Mouse (Mus musculus) T-cell, adult 2 months (primary cell): ENCODE data around the gene Gm37240.
"Not testable (repeated sequence)": the region's sequence is repeated elsewhere in the genome, so short reads cannot be mapped to it uniquely, and the experiment has no call there.

Experiments
- DNase-seq: peaks from one replicate; pipeline ENCODE4 v3.0.0; 2022; ENCODE audit warnings: low spot score

Gene Gm37240

DNA sequence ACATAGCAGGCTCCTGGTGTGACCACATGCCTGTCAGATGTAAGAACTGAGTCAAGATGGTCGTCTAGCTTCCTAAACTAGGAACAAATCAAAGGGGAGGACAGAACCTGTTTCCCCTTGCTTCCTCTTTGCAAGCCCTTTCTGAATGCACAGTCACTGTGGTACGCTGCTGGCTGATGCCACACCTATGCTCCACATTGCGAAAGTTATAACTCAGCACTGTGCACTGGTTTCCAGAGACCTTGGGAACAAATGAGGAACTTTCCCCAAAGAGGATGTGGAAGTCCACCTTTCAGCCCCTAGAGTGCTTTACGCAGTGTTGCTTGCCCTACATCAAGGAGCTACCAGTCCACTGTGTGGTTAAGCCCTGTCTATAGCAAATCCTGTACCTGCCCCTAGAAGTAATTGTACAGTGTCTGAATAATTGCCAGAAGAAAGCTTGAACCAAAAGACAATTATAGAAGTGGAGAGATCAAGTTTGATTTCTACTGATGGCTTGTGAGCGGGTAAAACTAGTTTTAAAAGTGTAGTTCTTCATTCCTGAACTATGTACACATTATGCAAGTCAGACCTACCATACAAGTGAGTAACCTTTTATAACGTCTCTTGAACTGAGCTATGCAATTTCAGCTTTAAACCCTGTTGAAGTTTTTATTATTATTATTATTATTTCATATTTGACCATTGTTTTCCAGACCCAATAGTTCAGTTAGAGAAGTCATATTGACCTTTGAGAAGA is 1289.2 kb downstream of the Gm37240 start:
- no peak for DNase-seq

- no peak for DNase-seq
Observed at GRCm38 (mm10) chr3:84595677-84596234, 1291.6 kb downstream of the Gm37240 start.

DNA sequence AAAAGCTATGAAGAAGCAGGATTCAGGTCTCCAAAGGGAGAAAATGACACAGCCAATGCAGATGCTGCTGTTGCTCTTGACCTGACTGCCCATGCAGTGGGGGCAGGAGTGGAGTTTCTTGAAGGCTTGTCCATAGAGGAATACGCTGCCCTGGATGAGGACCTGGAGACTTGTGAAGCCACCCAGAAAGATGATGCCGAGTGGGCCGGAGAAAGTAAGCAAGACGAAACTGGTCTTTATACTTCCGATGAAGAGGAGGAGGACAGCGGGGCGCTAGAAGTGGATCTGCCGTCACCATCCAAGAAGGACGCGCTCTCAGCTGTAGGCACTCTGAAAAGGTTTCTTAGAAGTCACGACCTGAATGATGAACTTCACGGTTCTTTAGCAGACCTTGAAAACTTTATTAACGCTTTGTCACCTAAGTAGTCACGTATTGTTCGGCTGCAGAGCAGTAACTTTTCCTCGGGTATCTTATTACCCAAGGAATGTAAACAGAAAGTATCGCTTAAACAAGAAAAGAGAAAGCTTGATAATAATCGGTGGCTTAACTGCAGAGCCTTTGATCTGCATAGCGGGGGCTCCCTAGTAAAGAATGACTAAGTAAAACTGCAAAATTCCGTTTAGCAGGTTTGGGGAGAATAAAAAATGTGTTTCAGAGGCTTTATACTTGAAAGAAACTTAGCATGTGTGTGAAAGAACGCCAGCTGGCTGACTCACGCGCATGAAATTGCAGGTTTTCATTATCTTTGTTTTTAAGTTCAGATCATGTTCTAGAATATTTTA is 1292.2 kb downstream of the Gm37240 start:
- no peak for DNase-seq

DNA sequence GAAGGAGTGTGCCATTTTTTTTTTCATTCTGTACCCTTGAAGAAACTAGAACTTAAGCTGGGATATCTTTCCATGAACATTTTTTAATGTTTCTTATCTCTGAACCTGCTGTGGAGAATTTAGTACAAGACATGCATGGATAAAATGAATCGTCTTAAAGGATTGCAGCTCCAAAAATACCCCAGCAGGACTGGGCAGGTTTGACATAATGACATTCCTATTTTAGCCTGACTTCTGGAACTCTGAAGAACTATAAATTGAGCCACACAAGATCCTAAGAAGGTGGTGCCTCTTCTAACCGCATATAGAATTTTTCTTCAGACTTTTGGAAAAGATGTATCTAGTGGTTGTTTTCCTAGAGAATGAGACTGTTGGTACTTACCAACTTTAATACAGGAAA is 1294.0 kb downstream of the Gm37240 start, which contains the start of gene Tigd4:
Tigd4 (plus strand) TSS at position 301 of the 400 bp plus-strand sequence.
- no peak for DNase-seq

DNA sequence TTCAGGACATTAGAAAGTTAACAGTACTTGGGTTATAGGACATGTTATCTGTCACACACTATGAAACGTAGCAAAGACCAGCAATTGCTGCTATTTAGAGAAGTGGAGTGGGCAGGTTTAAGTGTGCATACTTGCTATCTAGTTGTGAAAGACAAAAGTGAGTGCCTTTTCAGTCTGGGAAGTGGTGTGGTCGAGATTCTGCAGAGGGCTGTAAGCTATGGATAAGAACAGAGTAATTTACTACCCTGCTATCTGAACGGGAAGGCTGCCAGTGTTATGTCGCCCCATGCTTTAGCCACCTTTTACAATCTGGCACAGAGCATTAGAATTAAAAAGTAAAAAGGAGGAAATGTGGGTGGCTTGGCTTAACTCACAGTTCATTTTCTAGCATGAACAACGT is 1300.6 kb downstream of the Gm37240 start:
- DNase-seq = no peak

GRCm38 (mm10) chr3:84582913-84583276 is 1304.4 kb downstream of the Gm37240 start:
- DNase-seq = no peak

DNA sequence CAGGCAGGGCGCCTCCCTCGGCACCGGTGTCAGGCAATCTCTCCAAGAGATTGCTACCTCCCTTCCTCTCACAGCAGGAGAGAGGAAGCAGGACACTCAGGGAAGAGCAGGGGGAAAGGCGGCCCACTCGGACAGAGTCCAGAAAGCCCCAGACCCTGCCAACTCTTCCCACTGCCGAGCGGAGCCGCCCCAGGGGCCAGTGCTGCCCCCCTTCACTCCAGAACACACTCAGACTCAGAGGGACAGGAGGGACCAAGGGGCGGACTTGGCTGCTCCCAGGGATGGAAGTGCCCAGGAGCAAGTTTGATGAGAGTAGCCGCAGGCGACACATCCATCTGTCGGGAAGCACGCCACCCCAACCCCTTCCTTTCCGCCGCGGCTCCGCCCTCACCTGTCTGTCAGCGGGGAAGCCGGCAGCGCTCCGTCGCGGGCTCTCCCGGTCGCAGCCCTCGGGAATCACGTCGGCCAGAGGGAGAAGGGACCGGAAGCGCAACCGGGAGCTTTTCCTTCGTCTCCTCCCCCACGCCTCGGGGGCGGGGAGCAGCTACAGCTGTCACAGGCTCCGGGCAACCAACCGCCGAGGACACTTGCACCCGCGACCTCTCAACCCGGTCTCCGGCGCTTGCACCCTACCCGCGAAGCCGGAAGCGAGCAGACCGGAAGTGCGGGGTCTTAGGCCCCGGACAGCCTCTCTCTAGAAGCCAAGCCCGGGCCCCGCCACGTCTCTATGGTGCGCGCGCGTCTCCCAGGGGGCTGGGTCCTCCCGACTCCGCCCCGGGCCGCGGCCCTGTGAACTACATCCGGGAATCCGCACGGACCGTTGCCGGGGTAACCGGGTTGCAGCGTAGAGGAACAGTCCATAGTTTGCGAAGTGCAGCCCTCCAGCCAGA is 1305.0 kb downstream of the Gm37240 start, which contains the start of gene Arfip1:
Arfip1 (minus strand) TSS at position 603 of the 890 bp plus-strand sequence.
- peak; percentile 91 for DNase-seq

DNA sequence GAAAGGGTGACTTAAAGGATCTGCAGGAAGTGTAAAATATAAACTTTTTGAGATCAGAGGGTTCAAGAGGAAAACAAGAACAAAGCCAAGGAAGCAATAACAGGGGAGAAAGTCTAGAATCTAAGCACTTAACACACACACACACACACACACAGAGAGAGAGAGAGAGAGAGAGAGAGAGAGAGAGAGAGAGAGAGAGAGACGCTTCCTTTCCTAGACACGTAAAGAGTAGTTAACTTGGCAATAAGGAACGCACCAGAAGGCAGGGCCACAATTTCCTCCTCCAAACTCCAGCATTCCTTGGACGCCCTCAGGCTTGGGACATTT is 1305.7 kb downstream of the Gm37240 start:
- DNase-seq = no peak

- no peak for DNase-seq
Observed at GRCm38 (mm10) chr3:84580716-84581115, 1306.6 kb downstream of the Gm37240 start.

GRCm38 (mm10) chr3:84570501-84570900 is 1316.8 kb downstream of the Gm37240 start:
- no peak for DNase-seq

- no peak for DNase-seq
Observed at GRCm38 (mm10) chr3:84569587-84569986, 1317.7 kb downstream of the Gm37240 start.

DNA sequence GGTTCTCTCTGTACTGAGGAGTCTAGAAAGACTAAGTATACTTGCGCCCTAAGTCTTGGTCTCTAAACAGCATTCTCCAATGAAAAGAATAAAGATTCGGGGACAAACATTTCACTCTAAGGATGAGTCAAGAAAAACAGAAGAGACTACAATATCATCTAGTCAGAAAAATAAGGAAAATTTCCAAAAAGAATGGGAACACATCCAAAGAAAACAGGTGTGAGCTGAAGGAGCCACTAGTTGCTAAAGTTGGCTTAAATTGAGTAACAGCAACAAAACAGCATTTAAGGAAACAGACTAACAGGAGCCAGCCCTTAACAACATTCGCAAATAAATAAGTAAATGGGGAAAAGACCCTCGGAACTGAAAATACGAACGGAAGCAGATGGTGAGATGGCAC is 1318.8 kb downstream of the Gm37240 start:
- no peak for DNase-seq

DNA sequence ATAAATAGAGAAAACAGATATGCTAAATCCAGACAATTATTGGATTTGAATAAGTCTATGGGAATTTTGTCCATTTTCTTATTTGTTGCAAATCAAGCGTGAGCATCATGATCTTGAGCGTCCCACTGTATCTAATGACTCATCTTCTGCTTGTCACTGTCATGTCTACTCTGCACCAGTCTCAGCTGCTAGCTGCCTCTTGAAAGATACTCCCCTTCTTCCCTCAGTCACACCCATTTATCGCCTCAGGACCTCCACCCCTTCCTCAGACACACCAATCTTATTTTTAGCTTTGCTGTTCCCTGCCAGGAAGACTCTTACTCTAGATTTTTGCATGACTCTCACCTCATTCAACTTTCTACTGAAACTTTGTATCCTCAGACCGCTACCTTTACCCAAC is 1323.9 kb downstream of the Gm37240 start:
- no peak for DNase-seq

GRCm38 (mm10) chr3:84562911-84563310 is 1324.4 kb downstream of the Gm37240 start:
- not testable (repeated sequence) for DNase-seq

DNA sequence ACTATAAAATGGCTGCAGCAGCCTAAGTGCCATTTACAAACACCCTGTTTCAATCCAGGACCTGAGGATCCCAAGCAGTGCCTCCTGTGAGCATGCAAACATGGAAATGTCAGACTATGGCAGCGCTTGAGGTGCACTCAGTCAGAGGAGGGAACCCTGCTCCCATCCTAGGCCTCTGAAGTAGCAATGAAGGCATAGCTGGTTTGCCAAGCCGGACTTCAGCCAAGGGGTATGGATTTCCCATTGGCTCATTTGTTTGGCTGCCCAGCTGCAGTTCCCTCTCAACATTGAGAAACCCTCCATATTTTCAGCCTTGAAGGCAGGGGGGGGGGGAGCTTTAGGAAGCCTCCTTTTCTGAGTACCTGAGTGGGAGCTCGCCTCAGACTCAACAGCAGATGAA is 1329.0 kb downstream of the Gm37240 start:
- no peak for DNase-seq

- DNase-seq = no peak
Observed at GRCm38 (mm10) chr3:84555780-84556179, 1331.5 kb downstream of the Gm37240 start.

GRCm38 (mm10) chr3:84547177-84547576 is 1340.1 kb downstream of the Gm37240 start:
- peak; percentile 36 for DNase-seq

- DNase-seq = peak; percentile 54
Observed at GRCm38 (mm10) chr3:84542450-84542849, 1344.9 kb downstream of the Gm37240 start.

DNA sequence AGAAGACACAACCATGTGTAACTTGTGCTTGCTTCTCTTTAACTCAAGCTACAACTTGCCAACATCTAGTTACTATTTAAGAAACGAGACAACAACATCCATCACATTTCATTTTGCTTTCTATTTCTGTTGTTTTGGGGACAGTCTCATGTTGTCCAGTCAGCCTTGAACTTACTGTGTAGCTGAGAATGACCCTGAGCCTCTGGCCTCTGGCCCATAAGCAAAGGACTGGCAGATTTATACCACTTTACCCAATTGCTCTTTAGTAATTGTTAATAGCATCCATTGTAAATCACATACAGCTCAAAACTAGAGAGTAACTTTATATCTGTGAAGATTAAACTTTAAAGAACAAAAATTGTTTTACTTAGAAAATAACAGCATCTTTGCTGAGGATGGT is 1345.4 kb downstream of the Gm37240 start:
- no peak for DNase-seq

- no peak for DNase-seq
Observed at GRCm38 (mm10) chr3:84540640-84541039, 1346.7 kb downstream of the Gm37240 start.

- no peak for DNase-seq
Observed at GRCm38 (mm10) chr3:84536987-84537386, 1350.3 kb downstream of the Gm37240 start.

DNA sequence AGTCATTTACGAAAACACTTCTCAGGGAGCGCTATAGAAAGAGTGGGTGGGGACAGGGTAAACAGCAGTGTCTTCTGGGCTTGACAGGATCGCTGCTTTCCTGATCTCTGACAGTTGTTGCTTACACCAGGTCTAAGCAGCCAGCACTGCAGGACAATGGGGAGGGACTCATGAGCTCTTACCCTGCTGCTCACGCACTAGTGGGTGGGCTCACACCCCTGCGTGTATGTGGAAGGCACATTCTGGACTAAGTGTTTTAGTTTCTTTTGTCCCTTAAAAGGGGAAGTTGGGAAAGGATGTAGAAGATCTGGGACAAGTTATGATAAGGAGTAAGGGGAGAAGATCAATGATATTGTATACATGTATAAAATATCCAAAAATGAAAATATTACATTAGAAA is 1354.1 kb downstream of the Gm37240 start:
- DNase-seq = no peak
